Mouse (Mus musculus) lung, postnatal 0 days (tissue): ENCODE measurements around the gene Pds5b.

Experiments
- CTCF ChIP-seq: IDR thresholded peaks from 2 replicates; pipeline ENCODE4 v1.5.1; 2016; ENCODE audit warnings: antibody characterized with exemption, mild to moderate bottlenecking
- EP300 ChIP-seq: IDR thresholded peaks from 2 replicates; pipeline ENCODE4 v1.6.1; 2016; ENCODE audit warnings: antibody characterized with exemption, mild to moderate bottlenecking, control low read depth

- no peak for TF ChIP-seq CTCF
- TF ChIP-seq EP300: no peak
Measured at GRCm38 (mm10) chr5:150690685-150691084, 17.1 kb downstream of the Pds5b start.
